Mouse (Mus musculus) kidney, postnatal 4 days (tissue): ENCODE measurements around the gene Triap1.
"Not testable (repeated sequence)": the region's sequence is repeated elsewhere in the genome, so short reads cannot be mapped to it uniquely, and the experiment has no call there.

Source experiments
- DNase-seq, 2 experiments: peaks; one replicate each; pipeline ENCODE4 v3.0.0; 2021; ENCODE audit warnings: mixed read lengths in 2 of 2

The Triap1 gene

GRCm38 (mm10) chr5:115340007-115340406 lies 1.0 kb upstream of the Triap1 start:
- DNase-seq, result no peak

- DNase-seq, result no peak
These were observed 515 bp downstream of the Triap1 start for GRCm38 (mm10) chr5:115341314-115342165.

GRCm38 (mm10) chr5:115347564-115347963 lies 6.5 kb downstream of the Triap1 start:
- DNase-seq, result peak; percentile 89 to 92

GRCm38 (mm10) chr5:115348546-115349224 lies 7.7 kb downstream of the Triap1 start, which contains the start of gene Cox6a1:
Gene Cox6a1 (minus strand): TSS chr5:115348981.
- DNase-seq, result peak; percentile 99

- no peak for DNase-seq
These were observed 8.2 kb downstream of the Triap1 start for GRCm38 (mm10) chr5:115349225-115349555.

- no peak for DNase-seq
These were observed 10.3 kb downstream of the Triap1 start for GRCm38 (mm10) chr5:115351348-115351747.

- no peak for DNase-seq
These were observed 14.0 kb downstream of the Triap1 start for GRCm38 (mm10) chr5:115355070-115355469.

GRCm38 (mm10) chr5:115358872-115359271 lies 17.8 kb downstream of the Triap1 start:
- peak; percentile 93 to 96 for DNase-seq

GRCm38 (mm10) chr5:115359438-115359837 lies 18.4 kb downstream of the Triap1 start:
- no peak for DNase-seq

- DNase-seq, result no peak
These were observed 18.9 kb downstream of the Triap1 start for GRCm38 (mm10) chr5:115359851-115360372.

- DNase-seq, result no peak
These were observed 21.2 kb downstream of the Triap1 start for GRCm38 (mm10) chr5:115362216-115362615.

GRCm38 (mm10) chr5:115362819-115363714 lies 22.0 kb downstream of the Triap1 start:
- no peak for DNase-seq

- DNase-seq, result no peak
These were observed 23.8 kb downstream of the Triap1 start for GRCm38 (mm10) chr5:115364782-115365181.

GRCm38 (mm10) chr5:115371736-115372135 lies 30.7 kb downstream of the Triap1 start:
- peak; percentile 30 to 53 for DNase-seq

GRCm38 (mm10) chr5:115373441-115374203 lies 32.6 kb downstream of the Triap1 start:
- peak; percentile 58 to 67 for DNase-seq

- DNase-seq, result no peak
These were observed 33.3 kb downstream of the Triap1 start for GRCm38 (mm10) chr5:115374204-115374820.

GRCm38 (mm10) chr5:115375436-115375835 lies 34.4 kb downstream of the Triap1 start:
- DNase-seq, result no peak

GRCm38 (mm10) chr5:115378882-115379281 lies 37.9 kb downstream of the Triap1 start:
- DNase-seq, result not testable (repeated sequence)

- DNase-seq, result no peak
These were observed 50.9 kb downstream of the Triap1 start for GRCm38 (mm10) chr5:115391935-115392334.

- DNase-seq, result no peak
These were observed 51.9 kb downstream of the Triap1 start for GRCm38 (mm10) chr5:115392969-115393368.
